Mouse (Mus musculus): ENCODE data around the gene Gm17660.
A peak's percentile ranks its signal among the peaks of the same experiment; 100 is the strongest.
"Not testable (repeated sequence)": the region's sequence is repeated elsewhere in the genome, so short reads cannot be mapped to it uniquely, and the experiment has no call there.

Gene Gm17660

DNA sequence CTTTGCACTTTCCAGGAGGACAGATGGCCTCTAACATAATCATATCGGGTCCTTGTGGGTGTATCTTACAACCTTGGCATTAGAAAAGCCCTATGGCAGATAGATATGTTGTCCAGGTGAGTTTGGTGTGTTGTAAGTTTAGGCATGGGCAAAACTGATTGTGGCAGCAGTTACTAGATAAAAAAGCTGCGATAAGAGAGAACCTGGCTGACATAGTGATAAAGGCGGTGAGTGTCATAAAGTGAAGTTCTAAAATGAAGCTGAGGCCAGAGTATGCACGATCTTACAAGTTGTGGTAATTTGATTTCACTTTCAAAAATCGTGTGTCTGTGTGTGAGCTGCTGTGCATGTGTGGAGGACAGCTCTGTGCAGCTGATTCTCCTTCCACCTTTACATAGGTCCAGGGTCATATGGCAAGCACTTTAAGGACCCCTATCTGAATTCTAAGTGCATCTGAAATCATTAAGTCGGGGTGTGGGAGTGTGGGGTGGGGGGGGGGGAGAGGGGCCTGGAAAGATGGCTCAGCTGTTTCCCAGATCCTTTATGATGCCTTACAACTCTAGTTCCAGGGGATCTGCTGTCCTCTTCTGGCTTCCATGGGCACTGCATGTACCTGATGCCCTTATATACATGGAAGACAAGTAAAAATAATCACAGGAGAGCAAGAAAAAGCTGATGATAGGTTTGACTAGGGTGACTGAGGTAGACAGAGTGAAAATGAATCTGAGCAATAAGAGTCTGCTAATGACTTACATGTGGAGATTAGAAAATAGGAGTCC is 38.1 kb downstream of the Gm17660 start:
- DNase-seq: peak; percentile 66 to 67

GRCm38 (mm10) chr5:104036686-104037085 is 40.7 kb downstream of the Gm17660 start:
- no peak for DNase-seq

DNA sequence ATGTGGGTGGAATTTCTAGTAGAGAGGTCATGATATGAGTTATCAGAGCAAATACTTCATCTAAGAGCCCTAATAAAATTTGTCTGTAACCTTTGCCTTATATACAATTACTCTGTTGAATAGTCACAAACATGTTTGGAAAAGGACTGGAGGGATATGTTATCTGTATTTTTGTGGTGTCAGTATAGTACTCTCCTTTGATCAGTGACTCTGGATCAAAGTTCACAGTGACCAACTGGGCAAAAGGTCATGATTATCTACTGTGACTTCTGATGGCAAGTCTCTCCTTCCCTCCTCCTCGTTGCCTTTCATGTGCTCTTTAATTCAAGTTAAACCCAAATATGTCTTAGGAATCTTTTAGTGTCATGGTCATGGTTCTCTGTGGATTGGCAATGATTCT is 41.6 kb downstream of the Gm17660 start:
- no peak for DNase-seq

DNA sequence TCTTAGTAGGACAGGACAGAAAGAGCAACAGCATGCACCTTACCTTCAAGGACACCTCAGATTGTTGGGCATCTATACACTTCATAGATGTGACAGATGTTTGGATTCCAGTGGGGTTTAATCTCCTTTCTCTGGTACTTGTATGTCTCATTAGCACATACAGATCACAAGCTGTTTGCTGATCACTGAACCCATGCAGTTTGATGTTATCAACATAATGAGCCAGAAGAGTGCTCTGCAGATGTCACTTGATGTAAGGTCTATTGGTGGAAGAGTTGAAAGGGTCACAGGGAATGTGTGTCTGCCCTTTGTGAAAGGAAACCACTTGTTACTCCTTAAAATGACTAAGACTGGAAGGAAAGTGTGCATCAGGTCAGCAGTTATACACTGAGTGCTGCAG is 42.3 kb downstream of the Gm17660 start:
- no peak for DNase-seq

DNA sequence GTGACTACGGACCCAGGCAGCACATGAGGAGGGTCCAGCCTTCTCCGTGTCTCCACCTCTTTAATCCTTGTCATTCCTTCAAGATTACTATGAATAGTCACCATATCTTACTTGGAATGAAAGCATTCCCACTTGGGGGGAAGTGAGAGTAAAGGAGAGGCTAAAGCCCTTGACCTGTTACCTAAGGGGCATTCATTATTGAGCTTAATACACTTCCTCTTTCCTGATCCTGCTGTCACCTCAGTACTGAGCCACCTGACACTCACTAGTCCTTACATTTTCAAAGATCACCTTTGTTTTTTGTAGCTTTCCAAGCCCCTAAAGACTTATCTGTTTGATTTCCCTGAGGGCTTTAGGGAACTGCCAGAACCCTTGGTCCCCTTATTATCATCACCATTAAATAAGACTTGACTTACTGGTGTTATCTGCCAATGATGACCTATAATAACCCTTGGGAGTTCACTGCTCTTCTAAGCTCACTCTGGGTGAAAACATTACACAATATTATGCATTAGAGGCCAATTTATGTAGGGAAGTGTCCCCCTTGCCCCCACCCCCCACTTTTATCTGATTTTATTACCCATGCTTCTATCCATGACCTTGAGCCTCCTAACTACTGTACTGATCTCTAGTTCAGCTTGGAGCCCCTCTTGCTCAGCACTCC is 44.8 kb downstream of the Gm17660 start:
- no peak for DNase-seq

- DNase-seq: no peak
These were observed 52.1 kb downstream of the Gm17660 start for GRCm38 (mm10) chr5:104025245-104025854.

DNA sequence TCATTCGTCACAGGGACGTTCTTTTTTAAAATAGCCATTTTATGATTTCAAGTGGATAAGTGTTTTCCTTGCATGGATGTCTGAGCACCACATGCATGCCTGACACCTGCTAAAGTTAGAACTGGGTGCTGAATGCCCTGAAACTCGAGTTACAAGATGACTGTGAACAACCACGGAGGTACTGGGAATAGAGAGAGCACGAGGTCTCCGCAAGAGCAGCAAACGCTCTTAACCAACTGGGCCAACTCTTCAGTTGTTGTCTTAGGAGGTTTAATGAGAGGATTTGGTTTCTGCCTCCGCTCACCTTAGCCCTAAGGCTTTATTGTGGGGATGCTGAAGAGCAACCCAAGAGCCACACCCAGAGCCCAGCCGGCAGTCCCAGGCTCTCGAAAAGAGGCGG is 52.6 kb downstream of the Gm17660 start:
- DNase-seq: no peak

DNA sequence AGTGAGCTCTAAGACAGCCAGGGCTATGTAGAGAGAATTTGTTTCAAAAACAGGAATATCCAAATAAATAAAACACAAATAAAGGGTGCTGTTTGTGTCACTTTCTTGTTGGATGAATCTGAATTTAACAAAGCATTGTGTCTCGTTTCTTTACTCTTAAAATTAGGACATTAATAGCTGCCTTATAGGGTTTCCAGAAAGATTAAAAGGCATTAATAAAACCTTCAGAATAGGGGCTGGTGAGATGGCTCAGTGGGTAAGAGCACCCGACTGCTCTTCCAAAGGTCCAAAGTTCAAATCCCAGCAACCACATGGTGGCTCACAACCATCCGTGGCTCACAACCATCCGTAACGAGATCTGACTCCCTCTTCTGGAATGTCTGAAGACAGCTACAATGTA is 53.2 kb downstream of the Gm17660 start:
- DNase-seq: not testable (repeated sequence)

- no peak for DNase-seq
These were observed 54.0 kb downstream of the Gm17660 start for GRCm38 (mm10) chr5:104023289-104024020.

DNA sequence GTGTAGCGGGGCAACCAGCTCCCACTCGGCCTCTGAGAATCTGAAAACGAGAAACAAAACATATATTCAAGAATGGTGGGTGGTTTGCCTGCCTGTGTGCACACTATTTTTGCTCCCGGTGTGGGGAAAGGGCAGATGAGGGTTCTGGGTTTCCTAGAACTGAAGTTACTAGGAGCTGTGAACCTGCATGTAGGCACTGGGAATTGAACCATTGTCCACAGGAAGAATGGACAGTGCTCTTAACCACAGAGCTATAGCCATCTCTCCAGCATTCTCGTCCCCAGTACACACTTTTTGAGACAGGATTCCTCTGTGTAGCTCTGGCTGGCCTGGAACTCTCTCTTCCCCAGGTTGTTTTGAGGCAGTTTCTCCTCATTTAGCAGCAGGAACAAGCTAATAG is 54.9 kb downstream of the Gm17660 start:
- DNase-seq: no peak

DNA sequence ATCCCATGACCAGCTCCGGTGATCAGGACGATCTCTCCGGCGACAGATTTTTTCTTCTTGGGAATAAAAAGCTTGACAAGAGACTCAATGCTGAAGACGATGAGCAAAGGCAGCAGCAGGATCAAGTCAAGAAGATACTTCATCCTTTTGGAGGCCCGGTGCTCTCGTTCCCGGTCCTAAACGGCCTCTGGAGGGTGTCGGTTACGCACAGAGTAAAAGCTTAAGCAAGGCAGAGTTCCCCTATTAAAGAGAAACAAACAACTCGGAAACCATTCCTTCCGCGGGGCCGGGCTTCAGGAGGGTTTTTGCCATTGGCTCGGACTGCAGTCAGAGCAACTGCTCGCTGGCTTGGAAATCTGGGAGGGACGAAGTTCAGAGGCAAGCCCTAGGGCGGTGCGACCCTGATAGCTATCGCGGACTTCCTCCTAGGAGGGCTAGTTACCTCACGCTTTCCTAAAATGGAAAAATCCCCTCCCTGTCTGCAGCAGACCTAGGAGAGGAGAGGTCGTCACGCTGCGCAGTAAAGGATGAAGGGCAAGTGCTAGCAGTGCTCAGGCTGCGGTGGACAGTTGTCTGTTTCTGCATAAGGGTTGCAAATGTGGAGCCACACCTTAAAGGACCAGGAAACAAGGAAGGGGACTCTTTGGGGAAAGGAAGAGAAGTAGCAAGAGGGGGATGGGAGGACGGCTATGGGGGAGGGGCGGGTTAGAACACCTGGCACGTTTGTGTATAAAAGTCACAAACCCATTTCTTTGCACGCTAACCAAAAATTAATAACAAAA is 55.6 kb downstream of the Gm17660 start, which contains the start of gene Hsd17b11:
Gene Hsd17b11, minus strand, starts transcription at position 323 of the 782 bp plus-strand sequence.
- peak; percentile 83 to 84 for DNase-seq

Measured in cerebellum, postnatal 10 days (tissue).